Mouse (Mus musculus) v-Abl transformed pro-B cells (cell line): Measurements from ENCODE around the gene Zfp94.

Source experiments
- in situ Hi-C, 2 experiments: fragments of 400-800 bp; cut with MboI; formaldehyde crosslinking; loops; one replicate each; pipeline ENCODE4 v1.15.1; 2025; ENCODE audit not compliant: unreplicated experiment in 2 of 2

Gene Zfp94

GRCm38 (mm10) chr7:24316567-24317092 lies at the start of gene Zfp94:
Gene Zfp94 (minus strand): TSS chr7:24316666.
- in situ Hi-C loops: loop anchor here (5.0 to 25.0 kb wide), 5 partner anchors 78 to 1446 kb away; partner anchors contain the start of genes Hnrnpul1 (in 2 of the 2), Zfp180 (in 2 of the 2), Rabac1 (in 1 of the 2) and Smg9 (in 1 of the 2)

GRCm38 (mm10) chr7:24365258-24366014 lies 49.0 kb upstream of the Zfp94 start:
- in situ Hi-C loops: loop anchor here in 1 of 2 experiments (10.0 kb wide), 1 partner anchor 211 kb away; no protein-coding TSS in a partner anchor

DNA sequence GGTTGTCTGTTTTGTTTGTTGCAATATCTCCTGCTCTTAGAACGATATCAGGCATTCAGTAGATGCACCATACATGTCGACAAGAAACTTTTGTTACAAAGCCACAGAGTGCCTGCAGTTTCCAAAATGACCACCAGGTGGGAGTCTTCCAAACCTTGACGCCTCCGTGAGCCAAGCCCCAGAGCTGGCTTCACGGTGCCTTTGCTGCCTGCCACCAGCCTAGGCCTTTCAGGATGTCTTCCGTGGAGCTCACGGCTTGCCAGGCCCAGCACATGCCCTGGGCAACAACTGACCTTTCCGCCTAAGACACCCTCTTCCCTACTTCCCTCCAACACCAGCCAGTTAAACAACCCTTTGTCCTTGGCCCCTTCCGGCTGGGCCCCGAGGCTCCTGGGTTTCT lies 48.4 kb upstream of the Zfp94 start:
- in situ Hi-C loops: loop anchor here in 1 of 2 experiments (5.0 to 10.0 kb wide), 2 partner anchors 210 to 398 kb away; no protein-coding TSS in a partner anchor

GRCm38 (mm10) chr7:24363228-24363627 lies 46.8 kb upstream of the Zfp94 start:
- in situ Hi-C loops: loop anchor here in 1 of 2 experiments (5.0 to 10.0 kb wide), 2 partner anchors 208 to 396 kb away; no protein-coding TSS in a partner anchor

DNA sequence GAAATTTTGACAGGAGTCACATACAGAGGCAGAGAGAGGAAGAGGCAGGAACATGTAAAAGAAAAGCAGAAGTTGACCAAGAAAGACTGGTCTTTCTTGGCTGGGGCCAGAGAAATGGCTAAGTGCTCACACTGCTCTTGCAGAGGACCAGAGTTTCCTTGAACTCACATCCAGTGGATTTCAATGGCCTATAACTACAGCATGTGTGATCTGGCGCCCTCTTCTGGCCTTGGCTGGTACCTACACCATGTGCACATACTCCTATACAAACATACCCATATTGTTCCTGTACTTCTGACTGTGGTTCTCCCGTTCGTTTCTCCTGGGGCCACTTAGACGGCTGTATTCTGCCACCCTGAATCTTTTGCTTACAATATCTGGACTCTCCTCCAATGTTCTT lies 44.5 kb upstream of the Zfp94 start:
- in situ Hi-C loops: loop anchor here in 1 of 2 experiments (5.0 to 10.0 kb wide), 2 partner anchors 206 to 394 kb away; no protein-coding TSS in a partner anchor

DNA sequence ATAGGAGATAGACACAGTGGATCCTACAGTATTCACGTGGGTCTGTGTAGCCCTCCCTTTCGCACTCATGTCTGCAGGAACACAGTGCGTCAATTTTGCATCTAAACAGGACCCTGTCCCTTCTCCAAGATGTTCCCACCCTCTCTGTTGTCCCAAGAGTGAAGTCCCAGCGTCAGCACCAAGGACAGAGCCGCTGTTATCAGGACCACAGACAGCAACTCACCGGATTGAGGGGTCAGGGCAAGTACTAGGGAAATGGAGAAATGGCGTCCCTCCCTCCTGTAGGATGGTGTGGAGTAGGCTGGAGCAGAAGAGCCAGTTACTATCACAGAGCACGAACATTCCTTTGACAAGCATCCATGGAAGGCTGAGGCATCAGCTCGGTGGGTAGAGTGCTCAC lies 42.8 kb upstream of the Zfp94 start:
- in situ Hi-C loops: loop anchor here in 1 of 2 experiments (5.0 kb wide), 1 partner anchor 392 kb away; no protein-coding TSS in a partner anchor

DNA sequence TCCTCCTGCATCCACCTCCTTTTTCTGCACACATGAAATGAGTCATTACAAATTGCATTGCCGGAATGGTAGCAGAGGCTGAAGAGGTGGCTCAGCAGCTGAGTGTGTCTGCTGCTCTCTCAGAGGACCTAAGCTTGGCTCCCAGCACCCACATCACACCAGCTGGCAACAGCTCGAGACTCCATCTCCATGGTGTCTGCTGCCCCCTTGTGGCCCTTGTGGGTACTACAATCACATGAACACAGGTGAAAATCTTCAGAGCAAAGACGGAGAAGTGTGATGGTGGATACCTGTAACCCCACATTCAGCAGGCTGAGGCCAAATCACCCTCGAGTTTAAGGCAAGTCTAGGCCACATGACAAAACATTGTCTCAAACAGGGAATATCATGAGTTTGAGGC lies 41.4 kb upstream of the Zfp94 start:
- in situ Hi-C loops: loop anchor here in 1 of 2 experiments (5.0 kb wide), 1 partner anchor 391 kb away; no protein-coding TSS in a partner anchor

DNA sequence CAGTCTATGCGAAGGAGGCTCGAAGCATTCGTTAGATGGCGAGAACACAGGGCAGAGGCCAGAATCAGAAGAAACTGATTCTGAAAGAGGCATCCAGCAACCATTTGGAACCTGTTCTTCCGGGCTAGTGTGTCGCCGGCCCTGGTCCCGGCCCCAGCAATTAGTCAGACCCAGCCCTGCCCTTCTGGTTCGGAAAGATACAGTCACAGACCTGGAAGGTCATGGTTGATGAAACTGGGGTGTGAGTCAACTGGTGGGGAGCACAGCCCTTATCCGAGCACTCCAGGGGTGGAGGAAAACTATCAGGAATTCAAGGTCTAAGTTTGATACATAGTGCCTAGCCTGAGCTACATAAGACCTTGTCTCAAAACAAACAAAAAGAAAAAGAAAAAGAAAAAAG lies 39.6 kb upstream of the Zfp94 start:
- in situ Hi-C loops: loop anchor here in 1 of 2 experiments (5.0 kb wide), 1 partner anchor 389 kb away; no protein-coding TSS in a partner anchor

- in situ Hi-C loops: loop anchor here in 1 of 2 experiments (5.0 kb wide), 1 partner anchor 388 kb away; no protein-coding TSS in a partner anchor
Observed at GRCm38 (mm10) chr7:24355646-24356045, 39.2 kb upstream of the Zfp94 start.

DNA sequence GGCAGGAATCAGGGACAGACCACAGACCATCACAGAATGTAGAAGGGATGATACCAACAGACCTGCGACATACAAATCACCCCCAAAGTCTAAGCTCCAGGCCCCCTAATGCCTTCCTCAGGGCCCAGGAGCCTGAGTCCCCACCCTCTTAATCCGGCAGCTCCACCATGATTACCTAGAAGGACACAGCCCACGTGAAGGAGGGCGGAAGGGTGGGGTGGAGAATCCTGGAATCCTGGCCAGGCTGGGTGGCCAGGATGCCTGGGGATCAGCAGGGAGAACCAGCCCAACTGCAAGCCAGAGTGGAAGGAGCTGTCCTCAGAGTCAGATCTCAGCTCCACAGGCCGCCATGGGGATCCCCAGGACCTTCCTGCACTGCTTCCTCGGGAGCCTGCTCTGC lies 32.4 kb upstream of the Zfp94 start, which contains the start of gene Lypd5:
Gene Lypd5 (plus strand): TSS at position 301 of the 400 bp plus-strand sequence.
- in situ Hi-C loops: no loop called here

DNA sequence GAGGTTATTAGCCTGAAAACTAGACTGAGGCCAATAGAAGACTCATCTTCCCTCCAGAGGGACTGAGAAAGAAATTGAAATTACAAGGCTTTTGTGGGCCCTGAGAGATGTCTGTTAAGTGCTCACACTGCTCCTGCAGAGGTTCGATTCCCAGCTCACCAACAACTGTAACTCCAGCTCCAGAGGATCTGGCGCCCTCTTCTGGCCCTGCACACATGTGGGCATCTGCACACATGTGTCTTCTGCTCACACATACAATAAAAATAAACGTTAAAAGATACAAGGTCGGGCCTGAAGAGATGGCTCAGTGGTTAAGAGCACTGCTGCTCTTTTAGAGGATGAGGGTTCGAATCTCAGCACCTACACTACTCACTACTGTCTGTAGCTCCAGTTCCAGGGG lies 30.0 kb upstream of the Zfp94 start:
- in situ Hi-C loops: no loop called here

DNA sequence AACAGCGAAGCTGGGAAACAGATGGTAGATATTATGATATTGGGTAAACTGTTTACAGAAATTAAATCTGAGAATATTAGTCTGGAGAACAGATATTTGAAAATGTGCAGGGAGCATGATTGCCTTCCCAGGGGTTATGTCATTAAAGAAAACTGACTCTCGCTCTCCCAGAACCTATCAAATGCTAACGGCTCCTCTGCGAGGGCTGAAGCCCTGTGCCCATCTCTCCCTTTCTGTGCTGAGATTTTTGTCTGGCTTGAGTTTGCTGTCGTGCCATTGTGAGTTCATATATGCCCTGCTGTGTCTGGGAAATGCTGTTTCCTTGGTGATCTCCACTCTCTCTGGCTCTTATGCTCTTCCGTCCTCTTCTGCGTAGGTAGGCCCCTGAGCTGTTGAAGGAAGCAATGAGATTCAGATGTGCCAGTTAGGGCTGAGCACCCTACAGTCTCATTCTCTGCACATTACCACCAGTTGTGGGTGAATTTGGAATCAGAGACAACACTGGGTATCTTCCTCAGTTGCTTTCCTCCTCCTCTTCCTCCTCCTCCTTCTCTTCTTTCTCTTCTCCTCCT lies 27.3 kb upstream of the Zfp94 start:
- in situ Hi-C loops: no loop called here

DNA sequence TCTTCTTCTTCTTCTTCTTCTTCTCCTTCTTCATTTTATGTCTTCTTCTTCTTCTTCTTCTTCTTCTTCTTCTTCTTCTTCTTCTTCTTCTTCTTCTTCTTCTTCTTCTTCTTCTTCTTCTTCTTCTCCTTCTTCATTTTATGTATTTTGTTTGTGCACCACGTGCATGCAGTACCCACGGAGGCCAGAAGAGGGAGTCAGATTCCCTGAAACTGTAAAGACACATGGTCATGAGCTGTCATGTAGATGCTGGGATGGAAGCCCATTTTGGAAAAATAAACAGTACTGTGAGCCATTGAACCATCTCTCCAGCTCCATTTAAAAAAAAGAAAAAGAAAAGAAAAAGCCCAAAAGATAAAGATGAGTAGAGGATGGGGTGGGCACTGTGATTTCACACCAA lies 21.8 kb upstream of the Zfp94 start:
- in situ Hi-C loops: no loop called here

DNA sequence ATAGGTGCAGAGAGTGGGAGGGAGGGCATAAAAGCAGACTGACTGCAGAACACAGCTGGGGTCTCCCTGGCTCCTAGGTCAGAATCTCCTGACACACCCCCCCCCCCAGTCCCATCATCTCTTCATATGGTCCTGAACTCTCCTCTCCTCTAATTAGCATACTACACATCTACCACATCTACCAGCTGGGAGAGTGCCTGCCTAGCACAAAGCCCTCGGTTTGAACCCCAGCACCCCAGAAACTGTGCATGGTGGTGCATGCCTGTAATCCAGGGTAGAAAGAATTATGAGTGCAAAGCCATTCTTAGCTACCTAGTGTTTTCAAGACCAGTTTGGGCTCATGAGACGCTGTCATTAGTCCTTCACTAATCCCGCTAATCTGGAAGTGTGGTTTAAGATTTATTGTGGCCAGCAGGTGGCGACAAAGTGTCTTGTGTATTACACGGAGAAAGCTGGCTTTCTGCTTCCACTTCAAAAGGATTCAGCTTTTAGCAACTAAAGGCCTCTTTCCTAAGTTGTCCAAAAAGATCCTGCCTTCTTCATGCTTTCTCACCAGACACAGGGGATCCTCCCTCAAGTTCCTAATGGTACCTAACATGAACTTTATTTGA lies 19.3 kb upstream of the Zfp94 start:
- in situ Hi-C loops: no loop called here

GRCm38 (mm10) chr7:24333304-24333986 lies 17.0 kb upstream of the Zfp94 start, which contains the start of gene Tescl:
Gene Tescl (minus strand): TSS chr7:24333936.
- in situ Hi-C loops: no loop called here

DNA sequence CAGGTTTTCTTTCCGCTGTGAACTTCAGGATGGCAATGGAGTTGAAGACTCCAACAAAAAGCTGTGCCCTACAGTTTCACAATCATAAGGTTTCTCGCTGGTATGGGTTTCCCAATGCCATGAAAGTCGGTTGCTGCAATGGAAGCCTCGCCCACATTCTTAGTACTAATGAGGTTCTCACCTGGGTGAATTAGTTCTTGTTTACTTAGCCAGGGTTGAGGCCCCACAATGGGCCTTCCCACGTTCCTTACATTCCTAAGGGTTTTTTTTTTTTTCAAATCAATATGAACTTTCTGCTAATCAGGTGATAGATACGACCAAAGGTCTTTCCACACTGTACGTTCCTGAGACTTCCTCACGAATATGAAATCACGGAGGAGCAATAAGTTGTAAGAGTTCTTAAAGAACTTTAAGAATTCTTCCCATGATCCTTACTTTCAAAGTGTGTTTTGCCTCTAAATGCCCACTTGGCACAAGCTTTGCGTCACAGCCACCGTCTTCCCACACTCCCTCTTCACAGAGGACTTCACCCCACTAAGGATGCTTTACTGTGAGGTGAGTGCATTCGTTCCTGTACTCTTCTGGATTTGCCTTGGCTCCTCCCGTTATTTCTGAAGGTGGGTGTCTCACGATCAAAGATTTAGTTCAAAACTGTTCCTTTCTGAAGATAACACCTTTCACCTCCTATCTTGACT lies 11.0 kb upstream of the Zfp94 start:
- in situ Hi-C loops: no loop called here

GRCm38 (mm10) chr7:24326273-24327135 lies 10.0 kb upstream of the Zfp94 start:
- in situ Hi-C loops: no loop called here

DNA sequence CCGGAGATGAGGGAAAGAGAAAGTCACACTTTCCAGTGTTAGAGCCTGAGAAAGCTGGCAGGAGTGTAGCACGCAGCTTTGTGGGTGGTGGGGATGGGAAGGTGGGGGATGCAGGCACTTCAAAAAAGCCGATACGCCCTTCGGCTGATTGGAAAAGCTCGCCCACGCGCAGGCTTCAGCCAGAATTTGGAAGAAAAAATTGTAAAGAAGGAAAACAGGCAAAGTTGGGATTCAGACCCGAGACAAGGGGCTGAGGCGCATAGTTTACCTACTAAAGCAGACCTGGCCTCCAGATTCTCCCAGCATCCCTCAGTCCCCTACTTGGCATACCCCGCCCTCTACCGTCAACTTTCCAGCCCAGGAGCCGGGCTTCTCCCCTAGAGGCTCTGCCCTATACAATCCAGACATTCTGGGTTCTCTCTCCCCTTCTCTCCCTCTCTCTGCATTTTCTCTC lies 9.2 kb upstream of the Zfp94 start:
- in situ Hi-C loops: no loop called here
